Comparison of ENCODE assay signal across 12 mouse cellular contexts in genomic region chr6:56458098-56458497, GRCm38 (mm10).
A peak's percentile ranks its signal among the peaks of the same experiment; 100 is the strongest.
DNase-seq lines count a peak whose midpoint lies in the region; ATAC-seq and TF ChIP-seq lines count a peak whose summit lies in the region.
"Had no signal": no experiment of that assay in that cellular context is flagged by ENCODE, and none has a peak within 500 bp of the region (broad histone marks: within the 10 kb centered on the region; RNA-seq: fewer than 3 reads in every experiment).

No protein-coding gene starts in this region.

- H3K27me3 ChIP-seq in heart, adult 2 months (ENCODE audit: control insufficient read depth, insufficient read depth, low read length) = no peaks in the 10 kb centered on the region
- no peaks in the 10 kb centered on the region for H3K27me3 ChIP-seq in lung, postnatal 0 days (replicated peaks; ENCODE audit: insufficient read depth, low read length)
- H3K27me3 ChIP-seq: limb, embryonic 12.5 days had no signal

- intact Hi-C loops in heart, adult 2 months (cut with DNase I) = no loop called here

- H3K79me2 ChIP-seq in heart, adult 2 months (replicated peaks; ENCODE audit: control insufficient read depth, insufficient read depth, low read length) = no peaks in the 10 kb centered on the region

- H3K9ac ChIP-seq in heart, adult 2 months (ENCODE audit: low read depth, low read length) = no peak overlapping the region
- H3K9ac ChIP-seq in lung, postnatal 0 days (replicated peaks; ENCODE audit: low read depth) = no peak overlapping the region
- H3K9ac ChIP-seq: limb, embryonic 12.5 days had no signal

- peak; percentile 55 for TF ChIP-seq CTCF in heart, adult 2 months (IDR thresholded peaks at IDR 0.05)
- peak; percentile 49 for TF ChIP-seq CTCF in lung, postnatal 0 days (IDR thresholded peaks at IDR 0.05)

- no peak for TF ChIP-seq POLR2A in heart, adult 2 months (IDR thresholded peaks at IDR 0.05; ENCODE audit: insufficient read depth, low read depth, low read length)

- ATAC-seq in lung, postnatal 0 days = no peak
- ATAC-seq in inflammation-experienced regulatory T-cells, adult 6 months = no peak
- ATAC-seq: intestine, embryonic 16.5 days had no signal

- H3K4me1 ChIP-seq in heart, adult 2 months (ENCODE audit: control insufficient read depth, insufficient read depth, low read length) = no peaks in the 10 kb centered on the region
- H3K4me1 ChIP-seq in lung, postnatal 0 days (ENCODE audit: insufficient read depth, low read depth, low read length) = no peaks in the 10 kb centered on the region
- H3K4me1 ChIP-seq: limb, embryonic 12.5 days had no signal

- H3K27ac ChIP-seq in heart, adult 2 months = no peak overlapping the region
- no peak overlapping the region for H3K27ac ChIP-seq in lung, postnatal 0 days (ENCODE audit: low read length)
- H3K27ac ChIP-seq: limb, embryonic 12.5 days had no signal

- WGBS in heart, adult 2 months = 48% methylated on average over 3 of the region's 3 CpGs
- 40% methylated on average over 3 of the region's 3 CpGs for WGBS in lung, postnatal 0 days

- H3K4me3 ChIP-seq in heart, adult 2 months = no peak overlapping the region
- no peak overlapping the region for H3K4me3 ChIP-seq in lung, postnatal 0 days (ENCODE audit: low read depth, low read length)
- H3K4me3 ChIP-seq: erythroblast, embryonic 14.5 days; limb, embryonic 12.5 days had no signal

- no peak overlapping the region for H3K4me2 ChIP-seq in lung, postnatal 0 days (replicated peaks; ENCODE audit: low read depth, low read length)
- H3K4me2 ChIP-seq: limb, embryonic 12.5 days had no signal

- no peak for DNase-seq in heart, adult 2 months
- no peak for DNase-seq in heart, adult 9 months (ENCODE audit: low spot score in 2 of 2)
- no peak for DNase-seq in lung, postnatal 0 days (ENCODE audit: low spot score)
- no peak for DNase-seq in lung, postnatal 14 days
- DNase-seq in ES-CJ7 (ENCODE audit: low read depth, low spot score) = peak; percentile 55
- DNase-seq in forelimb bud, embryonic 11.5 days (ENCODE audit: low read depth, low spot score) = peak; percentile 14
- no peak for DNase-seq in lung, postnatal 25 days (ENCODE audit: low spot score)
- DNase-seq: heart, adult 18-20 months had no signal

- TF ChIP-seq EP300 in heart, adult 2 months (IDR thresholded peaks at IDR 0.05; ENCODE audit: insufficient read depth, low read depth, low read length) = no peak
- TF ChIP-seq EP300 in lung, postnatal 0 days (IDR thresholded peaks at IDR 0.05) = no peak

- no peaks in the 10 kb centered on the region for H3K9me3 ChIP-seq in lung, postnatal 0 days (ENCODE audit: low read length)
- H3K9me3 ChIP-seq: limb, embryonic 12.5 days had no signal

- H3K36me3 ChIP-seq in heart, adult 2 months (ENCODE audit: control insufficient read depth, insufficient read depth, low read length) = no peaks in the 10 kb centered on the region
- H3K36me3 ChIP-seq in lung, postnatal 0 days (ENCODE audit: insufficient read depth, low read length) = no peaks in the 10 kb centered on the region
- H3K36me3 ChIP-seq: limb, embryonic 12.5 days had no signal

Comparison
In these comparisons a context has a peak if more than half of its experiments do, and no peak if none do; other contexts are left out.
1. DNase-seq: peak in ES-CJ7 (single experiment) and forelimb bud, embryonic 11.5 days (single experiment); none in heart, adult 2 months (0 of 2), heart, adult 9 months (0 of 2), lung, postnatal 0 days (single experiment), lung, postnatal 14 days (single experiment) and lung, postnatal 25 days (single experiment).